Mouse (Mus musculus) hindbrain, embryonic 10.5 days (tissue): Measurements from ENCODE around the gene Zfp398. TPM values are rescaled to one million over a fixed set of nuclear protein-coding genes. Genes with fewer than 3 reads are reported as not detected.

Experiments used
- DNase-seq: peaks from one replicate; pipeline ENCODE4 v3.0.0-alpha.2; 2017; ENCODE audit warnings: low spot score
- H3K27ac ChIP-seq: fragments of 300-500 bp; sonication (generic); 2 replicates; pipeline ENCODE4 v1.5.1; 2016; ENCODE audit warnings: mild to moderate bottlenecking, moderate library complexity
- H3K27me3 ChIP-seq: fragments of 300-500 bp; sonication (generic); 2 replicates; pipeline ENCODE4 v1.6.1; 2016; ENCODE audit warnings: mild to moderate bottlenecking; ENCODE audit not compliant: poor library complexity, insufficient read depth, severe bottlenecking
- H3K36me3 ChIP-seq: fragments of 300-500 bp; sonication (generic); 2 replicates; pipeline ENCODE4 v1.6.1; 2016; ENCODE audit warnings: mild to moderate bottlenecking, moderate library complexity
- H3K4me1 ChIP-seq: fragments of 300-500 bp; sonication (generic); replicated peaks from 2 replicates; pipeline ENCODE4 v1.6.1; 2016; ENCODE audit warnings: mild to moderate bottlenecking
- H3K4me3 ChIP-seq: fragments of 300-500 bp; sonication (generic); 2 replicates; pipeline ENCODE4 v1.5.1; 2016; ENCODE audit warnings: mild to moderate bottlenecking, moderate library complexity
- H3K9me3 ChIP-seq: fragments of 300-500 bp; sonication (generic); 2 replicates; pipeline ENCODE4 v1.6.1; 2016; ENCODE audit warnings: mild to moderate bottlenecking, moderate library complexity
- WGBS: fragments of 180-500 bp; shearing (Covaris S2); methylation state at CpG from one replicate; pipeline ENCODE4 v1.1.7; 2016; 5-methylcytosine and 5-hydroxymethylcytosine counted together
- polyA plus RNA-seq: library from polyadenylated mRNA; unstranded; fragments of >200 nt; fragmentation: Nextera tagmentation; extraction: Ambion mirVana; gene quantifications from 2 replicates; pipeline ENCODE4 v1.2.1, GENCODE M21; 2016

Gene Zfp398
- polyA plus RNA-seq, 1 experiment from 2014 or later, result 9.7 TPM

GRCm38 (mm10) chr6:47878593-47878992 is 43.1 kb downstream of the Zfp398 start:
- peak; percentile 6 for DNase-seq
- Histone ChIP-seq H3K36me3 (peaks cover 44% of the 10 kb centered on the region), H3K27me3 (no peaks in the 10 kb centered on the region), H3K9me3 (no peaks in the 10 kb centered on the region), H3K27ac (peak overlapping the region; percentile 96), H3K4me1 (peaks cover 22% of the 10 kb centered on the region), H3K4me3 (peak overlapping the region; percentile 88)
- 51% methylated on average over 3 of the region's 3 CpGs for WGBS

GRCm38 (mm10) chr6:47879049-47879716 is 43.7 kb downstream of the Zfp398 start:
- WGBS, result 79% methylated on average over 4 of the region's 4 CpGs
- Histone ChIP-seq H3K9me3 (no peaks in the 10 kb centered on the region), H3K27ac (peak overlapping the region; percentile 96; the same call in 1 of the 2 replicates), H3K27me3 (no peaks in the 10 kb centered on the region), H3K4me1 (peaks cover 22% of the 10 kb centered on the region), H3K4me3 (peak overlapping the region; percentile 88), H3K36me3 (peaks cover 50% of the 10 kb centered on the region)
- no peak for DNase-seq

GRCm38 (mm10) chr6:47880166-47880565 is 44.7 kb downstream of the Zfp398 start:
- no peaks in the 10 kb centered on the region for H3K9me3 ChIP-seq
- H3K4me3 ChIP-seq, result no peak overlapping the region
- H3K27me3 ChIP-seq, result no peaks in the 10 kb centered on the region
- peaks cover 22% of the 10 kb centered on the region for H3K4me1 ChIP-seq
- H3K36me3 ChIP-seq, result peaks cover 60% of the 10 kb centered on the region
- WGBS, result 96% methylated on average over 10 of the region's 10 CpGs
- DNase-seq, result no peak
- H3K27ac ChIP-seq, result no peak overlapping the region

GRCm38 (mm10) chr6:47888812-47889383 is 53.4 kb downstream of the Zfp398 start:
- H3K27me3 ChIP-seq, result no peaks in the 10 kb centered on the region
- H3K27ac ChIP-seq, result no peak overlapping the region
- H3K9me3 ChIP-seq, result no peaks in the 10 kb centered on the region
- DNase-seq, result no peak
- H3K4me1 ChIP-seq, result no peaks in the 10 kb centered on the region
- peaks cover 97% of the 10 kb centered on the region for H3K36me3 ChIP-seq
- H3K4me3 ChIP-seq, result no peak overlapping the region
- WGBS, result 89% methylated on average over 8 of the region's 8 CpGs

- H3K4me1 ChIP-seq, result peaks cover 4% of the 10 kb centered on the region
- no peak overlapping the region for H3K4me3 ChIP-seq
- H3K9me3 ChIP-seq, result no peaks in the 10 kb centered on the region
- peaks cover 81% of the 10 kb centered on the region for H3K36me3 ChIP-seq
- H3K27me3 ChIP-seq, result peaks cover 24% of the 10 kb centered on the region
- H3K27ac ChIP-seq, result no peak overlapping the region
- 96% methylated on average over 6 of the region's 6 CpGs for WGBS
- no peak for DNase-seq
These were observed 64.0 kb downstream of the Zfp398 start for GRCm38 (mm10) chr6:47899416-47899815.

GRCm38 (mm10) chr6:47903587-47903986 is 68.1 kb downstream of the Zfp398 start:
- peaks cover 36% of the 10 kb centered on the region for H3K27me3 ChIP-seq
- peaks cover 100% of the 10 kb centered on the region for H3K36me3 ChIP-seq
- no peak for DNase-seq
- no peaks in the 10 kb centered on the region for H3K9me3 ChIP-seq
- no peak overlapping the region for H3K27ac ChIP-seq
- no peak overlapping the region for H3K4me3 ChIP-seq
- WGBS, result 83% methylated on average over 4 of the region's 4 CpGs
- peaks cover 8% of the 10 kb centered on the region for H3K4me1 ChIP-seq

GRCm38 (mm10) chr6:47904361-47904760 is 68.9 kb downstream of the Zfp398 start:
- H3K4me1 ChIP-seq, result peaks cover 8% of the 10 kb centered on the region
- no peak for DNase-seq
- H3K27me3 ChIP-seq, result peaks cover 36% of the 10 kb centered on the region
- no peaks in the 10 kb centered on the region for H3K9me3 ChIP-seq
- WGBS, result 27% methylated on average over 19 of the region's 19 CpGs
- H3K4me3 ChIP-seq, result peak overlapping the region; percentile 12; the same call in 1 of the 2 replicates
- peaks cover 95% of the 10 kb centered on the region for H3K36me3 ChIP-seq
- H3K27ac ChIP-seq, result no peak overlapping the region

GRCm38 (mm10) chr6:47904917-47905695 is 69.6 kb downstream of the Zfp398 start:
- 49% methylated on average over 44 of the region's 44 CpGs for WGBS
- H3K27me3 ChIP-seq, result peaks cover 36% of the 10 kb centered on the region
- peaks cover 8% of the 10 kb centered on the region for H3K4me1 ChIP-seq
- H3K4me3 ChIP-seq, result 0 out of 2 replicates have a peak overlapping the region, but pooled peaks have one; percentile 12
- H3K36me3 ChIP-seq, result peaks cover 87% of the 10 kb centered on the region
- H3K27ac ChIP-seq, result no peak overlapping the region
- no peak for DNase-seq
- H3K9me3 ChIP-seq, result no peaks in the 10 kb centered on the region

GRCm38 (mm10) chr6:47906326-47906725 is 70.9 kb downstream of the Zfp398 start:
- peaks cover 8% of the 10 kb centered on the region for H3K4me1 ChIP-seq
- H3K27ac ChIP-seq, result no peak overlapping the region
- H3K4me3 ChIP-seq, result no peak overlapping the region
- H3K27me3 ChIP-seq, result peaks cover 36% of the 10 kb centered on the region
- H3K9me3 ChIP-seq, result no peaks in the 10 kb centered on the region
- DNase-seq, result no peak
- 89% methylated on average over 5 of the region's 5 CpGs for WGBS
- H3K36me3 ChIP-seq, result peaks cover 75% of the 10 kb centered on the region

GRCm38 (mm10) chr6:47909007-47909406 is 73.5 kb downstream of the Zfp398 start:
- Histone ChIP-seq H3K4me3 (no peak overlapping the region), H3K36me3 (peaks cover 48% of the 10 kb centered on the region), H3K4me1 (peaks cover 8% of the 10 kb centered on the region), H3K27me3 (peaks cover 16% of the 10 kb centered on the region), H3K9me3 (no peaks in the 10 kb centered on the region), H3K27ac (no peak overlapping the region)
- 91% methylated on average over 1 of the region's 1 CpGs for WGBS
- DNase-seq, result no peak

GRCm38 (mm10) chr6:47911650-47912049 is 76.2 kb downstream of the Zfp398 start:
- H3K27me3 ChIP-seq, result no peaks in the 10 kb centered on the region
- WGBS, result 65% methylated on average over 1 of the region's 1 CpGs
- H3K4me1 ChIP-seq, result no peaks in the 10 kb centered on the region
- no peak overlapping the region for H3K27ac ChIP-seq
- no peaks in the 10 kb centered on the region for H3K9me3 ChIP-seq
- DNase-seq, result no peak
- H3K36me3 ChIP-seq, result peaks cover 22% of the 10 kb centered on the region
- no peak overlapping the region for H3K4me3 ChIP-seq

GRCm38 (mm10) chr6:47912991-47913390 is 77.5 kb downstream of the Zfp398 start:
- Histone ChIP-seq H3K27me3 (no peaks in the 10 kb centered on the region), H3K4me3 (no peak overlapping the region), H3K9me3 (no peaks in the 10 kb centered on the region), H3K4me1 (no peaks in the 10 kb centered on the region), H3K36me3 (peaks cover 8% of the 10 kb centered on the region), H3K27ac (no peak overlapping the region)
- DNase-seq, result no peak
- WGBS, result 68% methylated on average over 3 of the region's 3 CpGs

- H3K27ac ChIP-seq, result no peak overlapping the region
- H3K27me3 ChIP-seq, result no peaks in the 10 kb centered on the region
- no peak overlapping the region for H3K4me3 ChIP-seq
- WGBS, result 81% methylated on average over 5 of the region's 5 CpGs
- peaks cover 9% of the 10 kb centered on the region for H3K4me1 ChIP-seq
- H3K9me3 ChIP-seq, result no peaks in the 10 kb centered on the region
- DNase-seq, result no peak
- no peaks in the 10 kb centered on the region for H3K36me3 ChIP-seq
These were observed 81.6 kb downstream of the Zfp398 start for GRCm38 (mm10) chr6:47917051-47917450.
